Mouse (Mus musculus) erythroblast, embryonic 14.5 days (primary cell): ENCODE results near the gene Hcn3.

Experiments used
- GATA1 ChIP-seq: IDR thresholded peaks from 2 replicates; pipeline ENCODE4 v1.6.1; 2012; ENCODE audit warnings: low read length, inconsistent platforms, mixed read lengths
- TAL1 ChIP-seq: IDR thresholded peaks from 3 replicates; pipeline ENCODE4 v1.6.1; 2012; ENCODE audit warnings: low read length, inconsistent platforms, mixed read lengths

DNA sequence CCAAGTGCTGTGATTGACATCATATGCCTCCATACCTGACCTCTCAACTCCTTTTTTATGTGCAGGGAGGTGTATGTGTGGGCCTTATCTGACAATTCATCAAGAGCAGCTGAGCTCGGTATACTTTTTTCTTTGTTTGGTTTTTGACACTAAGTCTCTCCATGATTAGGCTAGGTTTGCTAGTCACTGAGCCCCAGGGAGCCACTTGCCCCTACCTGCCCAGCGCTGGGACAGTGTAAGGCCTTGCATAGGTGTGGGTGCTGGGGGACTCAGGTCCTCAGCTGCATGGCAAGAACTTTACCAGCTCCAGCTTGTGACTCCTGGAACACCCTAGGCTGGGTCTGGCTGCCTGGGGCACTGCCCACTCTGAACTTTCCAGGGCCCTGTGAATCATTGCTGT lies 46.7 kb upstream of the Hcn3 start:
- TF ChIP-seq TAL1: no peak
- no peak for TF ChIP-seq GATA1
